Mouse (Mus musculus): ENCODE measurements at regions not wholly inside any gene's neighbourhood (a gene's known extent, or its start where the extent isn't known, plus 50 kb on each side); places are given as distances from the start of the nearest gene placed in this dataset.

GRCm38 (mm10) chr10:106058050-106058449 lies 216.9 kb upstream of the Mettl25 start:
- DNase-seq (ENCODE audit: extremely low spot score in 1 of 2, low spot score in 1 of 2): no peak

DNA sequence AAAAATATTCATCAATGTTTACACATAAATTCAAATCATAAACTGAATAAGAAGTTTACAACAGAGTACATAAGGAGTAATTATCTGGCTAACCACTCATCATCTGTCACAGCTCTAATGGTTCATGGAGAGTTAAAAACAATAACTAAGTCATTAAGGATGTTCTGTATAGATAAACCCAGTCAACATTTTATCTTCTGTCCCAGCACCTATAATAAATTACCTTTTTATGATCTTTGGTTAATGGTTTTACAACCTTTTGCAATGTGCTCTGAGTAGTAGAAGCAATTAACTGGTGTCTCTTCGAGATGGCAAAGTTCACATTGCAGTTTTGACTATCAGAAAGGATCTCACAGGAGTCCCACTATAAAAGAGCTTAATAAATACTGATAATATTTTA lies 197.3 kb upstream of the Mettl25 start:
- no peak for DNase-seq (ENCODE audit: extremely low spot score in 1 of 2, low spot score in 1 of 2)

GRCm38 (mm10) chr10:106038033-106038432 lies 196.9 kb upstream of the Mettl25 start:
- DNase-seq (ENCODE audit: extremely low spot score in 1 of 2, low spot score in 1 of 2): no peak

- DNase-seq (ENCODE audit: extremely low spot score in 1 of 2, low spot score in 1 of 2): no peak
Measured at GRCm38 (mm10) chr10:106033416-106033815, 192.2 kb upstream of the Mettl25 start.

GRCm38 (mm10) chr10:106024648-106025047 lies 183.5 kb upstream of the Mettl25 start:
- no peak for DNase-seq (ENCODE audit: extremely low spot score in 1 of 2, low spot score in 1 of 2)

- DNase-seq (ENCODE audit: extremely low spot score in 1 of 2, low spot score in 1 of 2): no peak
Measured at GRCm38 (mm10) chr10:106023639-106024215, 182.5 kb upstream of the Mettl25 start.

DNA sequence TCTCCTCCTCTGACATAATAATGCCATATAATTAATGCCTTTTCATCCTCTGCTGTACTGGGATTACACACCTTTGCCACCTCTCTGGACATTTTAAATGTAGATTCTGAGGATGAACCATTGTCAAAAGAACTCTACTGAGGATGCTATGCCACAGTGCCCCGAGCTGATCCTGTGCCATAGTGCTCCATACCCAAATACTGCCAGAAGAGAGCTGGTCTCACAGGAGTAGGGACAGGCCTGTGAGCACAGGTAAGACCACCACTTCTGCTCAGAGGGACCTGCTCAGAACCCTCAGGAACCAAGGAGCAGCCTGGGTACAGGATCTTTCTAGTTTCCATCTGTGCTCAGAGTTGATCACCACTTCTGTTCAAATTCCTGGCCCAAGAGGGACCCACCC lies 174.8 kb upstream of the Mettl25 start:
- no peak for DNase-seq (ENCODE audit: extremely low spot score in 1 of 2, low spot score in 1 of 2)

- no peak for DNase-seq (ENCODE audit: extremely low spot score in 1 of 2, low spot score in 1 of 2)
Measured at GRCm38 (mm10) chr10:106015436-106015835, 174.3 kb upstream of the Mettl25 start.

- DNase-seq (ENCODE audit: extremely low spot score in 1 of 2, low spot score in 1 of 2): peak; percentile 15 to 47
Measured at GRCm38 (mm10) chr10:106010131-106010530, 169.0 kb upstream of the Mettl25 start.

GRCm38 (mm10) chr10:106007331-106007730 lies 166.2 kb upstream of the Mettl25 start:
- no peak for DNase-seq (ENCODE audit: extremely low spot score in 1 of 2, low spot score in 1 of 2)

DNA sequence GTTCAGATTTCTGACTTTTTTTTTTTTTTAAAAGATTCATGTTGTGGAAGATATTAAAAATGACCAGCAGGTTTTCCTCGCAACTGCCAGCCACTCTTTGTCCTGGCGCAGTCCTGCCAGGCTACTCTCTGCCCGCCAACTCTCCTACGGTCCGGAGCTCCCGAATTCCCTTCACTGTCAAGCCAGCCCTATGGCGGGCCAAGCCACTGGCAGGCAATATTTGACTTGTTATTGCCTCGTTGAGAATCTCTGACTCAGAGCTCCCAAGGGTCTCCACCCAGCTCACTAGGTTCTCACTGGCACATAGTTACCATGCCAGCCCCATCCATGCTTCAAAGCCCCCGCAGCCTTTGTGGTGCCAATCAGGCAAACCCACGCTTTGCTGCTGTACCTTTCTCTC lies 165.7 kb upstream of the Mettl25 start:
- DNase-seq (ENCODE audit: extremely low spot score in 1 of 2, low spot score in 1 of 2): no peak

- DNase-seq (ENCODE audit: extremely low spot score in 1 of 2, low spot score in 1 of 2): no peak
Measured at GRCm38 (mm10) chr10:106006061-106006460, 164.9 kb upstream of the Mettl25 start.

DNA sequence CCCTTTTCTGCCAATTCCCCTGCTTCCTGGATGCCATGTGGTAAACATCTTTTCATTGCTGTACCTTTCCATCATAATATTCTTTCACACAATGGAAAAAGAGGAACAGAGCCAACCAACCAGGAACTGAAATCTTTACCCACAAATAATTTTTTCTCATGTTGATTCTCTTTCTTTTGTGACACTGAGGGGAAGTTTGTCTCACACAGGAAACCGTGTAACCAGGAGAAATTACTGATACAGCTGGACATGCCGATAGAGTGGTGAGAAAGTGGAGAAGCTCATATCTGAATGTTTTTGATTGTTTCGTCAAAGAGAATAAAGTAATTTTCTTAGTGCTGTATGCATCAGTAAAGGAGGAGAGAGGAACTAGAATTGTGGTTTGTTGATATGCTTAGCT lies 116.3 kb upstream of the Mettl25 start:
- DNase-seq (ENCODE audit: extremely low spot score in 1 of 2, low spot score in 1 of 2): no peak

DNA sequence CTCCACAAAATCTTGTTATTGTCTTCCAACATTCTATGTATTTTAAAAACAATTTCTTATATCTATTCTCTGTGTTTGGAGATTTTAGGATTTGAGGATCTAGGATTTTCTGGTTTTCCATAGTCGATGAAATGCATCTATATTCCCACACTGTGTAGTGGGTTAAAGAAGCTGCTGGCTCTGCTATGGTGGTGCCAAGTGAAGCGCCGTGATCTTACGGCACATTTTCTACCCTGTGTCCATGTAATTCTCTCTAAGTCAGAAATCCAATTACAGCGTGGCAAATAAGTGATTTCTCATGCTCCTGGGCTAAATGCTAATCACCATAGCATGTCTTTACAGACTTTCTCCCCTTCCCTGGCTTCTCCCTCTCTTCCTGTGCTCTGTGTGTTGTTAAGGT lies 92.1 kb upstream of the Mettl25 start:
- no peak for DNase-seq (ENCODE audit: extremely low spot score in 1 of 2, low spot score in 1 of 2)

- DNase-seq (ENCODE audit: extremely low spot score in 1 of 2, low spot score in 1 of 2): no peak
Measured at GRCm38 (mm10) chr10:105932786-105933185, 91.6 kb upstream of the Mettl25 start.

- DNase-seq (ENCODE audit: extremely low spot score in 1 of 2, low spot score in 1 of 2): no peak
Measured at GRCm38 (mm10) chr10:105927596-105927995, 86.4 kb upstream of the Mettl25 start.

DNA sequence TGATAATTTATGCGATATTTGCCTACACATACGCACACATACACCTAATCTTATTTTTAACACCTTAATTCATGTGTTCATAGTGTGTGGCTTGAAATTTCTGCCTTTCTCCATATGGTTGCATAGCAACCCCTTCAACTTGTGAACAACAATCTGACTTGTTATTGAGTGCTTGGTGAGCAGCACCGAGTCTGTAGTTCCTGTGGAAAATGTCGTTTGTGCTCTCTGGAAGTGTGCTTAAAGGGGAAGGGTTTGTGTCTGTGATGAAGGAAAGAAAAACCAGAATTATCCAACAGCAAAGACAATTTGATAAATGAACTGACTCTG lies 85.7 kb upstream of the Mettl25 start:
- DNase-seq (ENCODE audit: extremely low spot score in 1 of 2, low spot score in 1 of 2): no peak

- DNase-seq (ENCODE audit: extremely low spot score in 1 of 2, low spot score in 1 of 2): peak; percentile 28 to 55
Measured at GRCm38 (mm10) chr10:105926229-105926911, 85.2 kb upstream of the Mettl25 start.

DNA sequence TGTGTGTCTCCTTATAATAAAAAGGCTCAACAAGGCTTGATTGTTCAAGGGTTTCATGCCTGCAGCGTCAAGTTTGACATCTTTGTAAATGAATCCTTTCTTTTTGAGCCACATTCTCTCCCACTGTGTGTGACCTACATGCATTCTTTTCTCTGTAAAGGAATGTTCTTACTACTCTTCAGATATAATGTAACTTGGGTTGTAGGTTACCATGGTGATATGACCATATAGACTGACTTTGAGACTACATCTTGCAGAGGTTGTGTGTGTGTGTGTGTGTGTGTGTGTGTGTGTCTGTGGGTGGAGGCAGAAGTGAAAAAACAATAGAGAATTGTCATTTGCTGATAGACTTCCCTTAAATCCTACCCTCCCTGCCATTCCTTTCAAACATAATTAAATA lies 58.5 kb upstream of the Mettl25 start:
- DNase-seq (ENCODE audit: extremely low spot score in 1 of 2, low spot score in 1 of 2): no peak

DNA sequence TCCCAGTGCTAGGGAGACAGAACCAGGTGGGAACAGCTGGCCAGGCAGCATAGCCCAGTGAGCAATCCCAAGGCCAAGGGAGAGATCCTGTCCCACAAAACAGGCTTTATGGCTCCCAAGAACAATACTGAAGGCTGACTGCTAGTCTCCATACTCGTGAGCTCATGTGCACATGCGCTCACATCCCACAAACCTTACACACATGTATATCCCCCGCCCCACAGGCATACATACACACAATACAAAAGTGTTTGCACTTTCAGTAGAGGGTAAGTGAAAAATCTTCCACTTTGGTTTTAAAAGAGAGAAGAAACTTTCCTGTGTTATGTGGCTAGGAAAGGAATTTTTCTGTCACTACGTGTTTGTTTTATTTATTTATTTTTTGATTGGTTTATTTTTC lies 58.0 kb upstream of the Mettl25 start:
- DNase-seq (ENCODE audit: extremely low spot score in 1 of 2, low spot score in 1 of 2): no peak
